In genomic region chr9:117246173-117246572, GRCm38 (mm10) we compare ENCODE assay signal across 13 mouse cellular contexts.
DNase-seq lines count a peak whose midpoint lies in the region; ATAC-seq lines count a peak whose summit lies in the region.
"Had no signal": no experiment of that assay in that cellular context is flagged by ENCODE, and none has a peak within 500 bp of the region (broad histone marks: within the 10 kb centered on the region; RNA-seq: fewer than 3 reads in every experiment).

No protein-coding gene starts in this region.

- H3K9me3 ChIP-seq in forebrain, embryonic 10.5 days = no peaks in the 10 kb centered on the region
- H3K9me3 ChIP-seq in forebrain, embryonic 12.5 days = no peaks in the 10 kb centered on the region
- peaks cover 8% of the 10 kb centered on the region; the same call in 1 of the 2 replicates for H3K9me3 ChIP-seq in intestine, embryonic 14.5 days (ENCODE audit: control insufficient read depth, low read length)
- H3K9me3 ChIP-seq in intestine, embryonic 15.5 days = no peaks in the 10 kb centered on the region

- peaks cover 29% of the 10 kb centered on the region for H3K4me1 ChIP-seq in forebrain, embryonic 10.5 days
- peaks cover 11% of the 10 kb centered on the region for H3K4me1 ChIP-seq in forebrain, embryonic 12.5 days
- peaks cover 32% of the 10 kb centered on the region for H3K4me1 ChIP-seq in intestine, embryonic 14.5 days (replicated peaks; ENCODE audit: control insufficient read depth, insufficient read depth, low read length)
- peaks cover 16% of the 10 kb centered on the region for H3K4me1 ChIP-seq in intestine, embryonic 15.5 days (replicated peaks)

- WGBS in forebrain, embryonic 10.5 days = 84% methylated on average over 12 of the region's 12 CpGs
- 84% methylated on average over 12 of the region's 12 CpGs for WGBS in forebrain, embryonic 12.5 days
- 76% methylated on average over 12 of the region's 12 CpGs for WGBS in intestine, embryonic 14.5 days
- 69% methylated on average over 12 of the region's 12 CpGs for WGBS in intestine, embryonic 15.5 days

- 0 out of 2 replicates have a peak overlapping the region, but pooled peaks have one; percentile 20 for H3K27ac ChIP-seq in forebrain, embryonic 10.5 days
- no peak overlapping the region for H3K27ac ChIP-seq in forebrain, embryonic 12.5 days
- H3K27ac ChIP-seq in intestine, embryonic 14.5 days (ENCODE audit: low read depth) = no peak overlapping the region
- H3K27ac ChIP-seq in intestine, embryonic 15.5 days = no peak overlapping the region

- no peak overlapping the region for H3K9ac ChIP-seq in forebrain, embryonic 12.5 days
- H3K9ac ChIP-seq in intestine, embryonic 14.5 days (ENCODE audit: low read length) = no peak overlapping the region
- no peak overlapping the region for H3K9ac ChIP-seq in intestine, embryonic 15.5 days
- H3K9ac ChIP-seq: liver, postnatal 0 days had no signal

- no peaks in the 10 kb centered on the region for H3K36me3 ChIP-seq in forebrain, embryonic 10.5 days (replicated peaks)
- H3K36me3 ChIP-seq in forebrain, embryonic 12.5 days (replicated peaks) = no peaks in the 10 kb centered on the region
- H3K36me3 ChIP-seq in intestine, embryonic 14.5 days (ENCODE audit: control insufficient read depth, insufficient read depth, low read length) = 0 out of 2 replicates have a peak, but pooled peaks cover 5% of the 10 kb centered on the region
- peaks cover 4% of the 10 kb centered on the region; the same call in 1 of the 2 replicates for H3K36me3 ChIP-seq in intestine, embryonic 15.5 days

- H3K4me3 ChIP-seq in forebrain, embryonic 10.5 days = no peak overlapping the region
- no peak overlapping the region for H3K4me3 ChIP-seq in forebrain, embryonic 12.5 days (replicated peaks)
- no peak overlapping the region for H3K4me3 ChIP-seq in intestine, embryonic 14.5 days (ENCODE audit: low read depth, low read length)
- no peak overlapping the region for H3K4me3 ChIP-seq in intestine, embryonic 15.5 days (replicated peaks)

- H3K4me2 ChIP-seq in forebrain, embryonic 12.5 days = no peak overlapping the region
- H3K4me2 ChIP-seq in intestine, embryonic 14.5 days (ENCODE audit: low read length) = 0 out of 2 replicates have a peak overlapping the region, but pooled peaks have one; percentile 72
- no peak overlapping the region for H3K4me2 ChIP-seq in intestine, embryonic 15.5 days (replicated peaks)

- peaks cover 23% of the 10 kb centered on the region for H3K27me3 ChIP-seq in forebrain, embryonic 10.5 days (ENCODE audit: poor library complexity, severe bottlenecking)
- peaks cover 16% of the 10 kb centered on the region for H3K27me3 ChIP-seq in forebrain, embryonic 12.5 days
- no peaks in the 10 kb centered on the region for H3K27me3 ChIP-seq in intestine, embryonic 14.5 days (replicated peaks; ENCODE audit: control insufficient read depth, insufficient read depth, low read length)
- H3K27me3 ChIP-seq in intestine, embryonic 15.5 days (replicated peaks) = no peaks in the 10 kb centered on the region

- no peak for ATAC-seq in forebrain, embryonic 12.5 days (ENCODE audit: low FRiP score)
- no peak for ATAC-seq in intestine, embryonic 14.5 days (replicated peaks; ENCODE audit: low FRiP score, low TSS enrichment, low read depth)
- ATAC-seq in intestine, embryonic 15.5 days = no peak
- ATAC-seq: liver, postnatal 0 days had no signal

- no peak for DNase-seq in forebrain, embryonic 10.5 days (ENCODE audit: extremely low spot score, low spot score)
- no peak for DNase-seq in intestine, embryonic 14.5 days (ENCODE audit: low spot score)
- DNase-seq in NIH3T3 (ENCODE audit: low read depth) = peak; percentile 78
- DNase-seq in hindlimb bud, embryonic 11.5 days (ENCODE audit: extremely low spot score, low read depth, low spot score) = peak; percentile 62
- DNase-seq in right cerebral cortex, postnatal 25 days = no peak
- no peak for DNase-seq in frontal cortex, adult 2 months (ENCODE audit: extremely low spot score in 1 of 2, low spot score in 1 of 2)
- DNase-seq: gastrocnemius, postnatal 10 days; kidney, adult 18-20 months; liver, postnatal 0 days; spleen, adult 18-20 months; thymus, postnatal 4 days had no signal

Comparison
In these comparisons a context has a peak if more than half of its experiments do, and no peak if none do; other contexts are left out.
1. DNase-seq: peak in NIH3T3 (single experiment) and hindlimb bud, embryonic 11.5 days (single experiment); none in forebrain, embryonic 10.5 days (single experiment), intestine, embryonic 14.5 days (single experiment), right cerebral cortex, postnatal 25 days (single experiment) and frontal cortex, adult 2 months (0 of 2).